Mouse (Mus musculus) heart, adult 18-20 months (tissue): ENCODE measurements around the gene Rbms3. TPM values are rescaled to one million over a fixed set of nuclear protein-coding genes. Genes with fewer than 3 reads are reported as not detected.

ENCODE experiments used
- DNase-seq, 2 experiments: peaks; one replicate each; pipeline ENCODE4 v3.0.0; 2021 to 2022; ENCODE audit warnings: mixed read lengths in 1 of 2
- total RNA-seq, 2 experiments: library from RNA; stranded (reverse); gene quantifications; 2 replicates each; pipeline ENCODE4 v1.2.3; 2021

Gene Rbms3
- total RNA-seq, 2 experiments from 2014 or later, result 7.3 to 9.5 TPM

DNA sequence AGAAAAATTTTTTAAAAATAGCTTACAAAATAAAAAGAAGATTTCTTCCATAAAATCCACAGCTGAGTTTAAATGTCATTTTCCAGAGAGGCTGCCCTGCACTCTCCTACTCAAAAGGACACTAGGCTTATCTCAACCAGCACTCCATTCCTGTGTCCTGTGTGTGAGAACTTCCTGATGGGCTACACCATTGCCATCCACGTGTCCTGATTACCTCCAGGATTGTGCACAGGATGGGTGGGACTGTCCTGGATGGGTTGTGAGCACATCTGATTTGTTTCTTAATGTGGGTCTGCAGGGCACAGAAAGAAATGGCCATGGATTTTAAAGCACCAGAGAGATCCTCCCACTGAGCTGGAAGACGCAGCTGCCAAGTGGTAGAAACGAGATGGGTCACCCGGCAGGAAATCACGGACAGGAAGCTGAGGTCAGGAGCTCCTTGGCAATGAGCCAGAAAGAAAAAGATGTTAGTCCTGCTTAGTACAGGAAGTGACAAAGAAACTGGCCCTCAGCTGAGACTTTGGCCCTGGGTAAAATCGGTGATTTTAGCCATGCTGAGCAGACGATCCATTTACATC lies 256.5 kb downstream of the Rbms3 start:
- peak; percentile 65 to 79 for DNase-seq

DNA sequence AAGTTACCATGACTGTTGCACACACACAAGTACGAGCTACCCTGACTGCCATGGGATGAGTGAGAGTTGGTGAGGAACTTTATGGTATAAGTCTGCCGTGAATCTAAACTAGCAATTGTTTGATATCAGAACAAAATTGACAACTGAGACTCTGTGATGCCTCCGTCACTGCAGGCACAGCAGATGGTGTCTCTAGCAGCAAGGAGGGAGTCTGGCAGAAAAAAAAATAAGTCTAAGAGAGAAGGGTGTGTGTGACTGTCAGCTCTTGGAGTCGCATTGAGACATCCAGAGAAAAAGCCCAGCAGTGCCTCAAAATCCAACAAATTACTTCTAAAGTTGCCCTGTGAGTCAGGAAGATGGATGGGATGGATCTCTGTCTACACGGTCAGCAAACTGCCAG lies 257.7 kb downstream of the Rbms3 start:
- DNase-seq, result no peak

DNA sequence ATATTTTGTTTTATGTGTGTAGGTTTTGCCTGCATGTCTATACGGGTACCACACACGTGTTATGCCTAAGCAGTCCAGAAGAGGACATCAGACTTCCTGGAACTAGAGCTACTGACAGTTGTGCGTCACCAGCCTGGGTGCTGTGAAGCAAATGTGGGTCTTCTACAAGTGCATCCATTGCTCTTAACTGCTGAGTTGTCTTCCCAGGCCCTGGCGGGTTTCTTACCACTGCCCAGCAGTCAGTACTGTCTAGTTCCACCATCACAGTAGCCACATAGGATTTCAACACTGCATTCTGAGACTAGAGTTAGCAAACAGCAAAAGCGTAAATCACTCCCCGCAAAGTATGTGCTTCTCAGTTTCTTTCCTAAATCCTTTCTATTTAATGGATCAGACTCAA lies 259.6 kb downstream of the Rbms3 start:
- no peak for DNase-seq

DNA sequence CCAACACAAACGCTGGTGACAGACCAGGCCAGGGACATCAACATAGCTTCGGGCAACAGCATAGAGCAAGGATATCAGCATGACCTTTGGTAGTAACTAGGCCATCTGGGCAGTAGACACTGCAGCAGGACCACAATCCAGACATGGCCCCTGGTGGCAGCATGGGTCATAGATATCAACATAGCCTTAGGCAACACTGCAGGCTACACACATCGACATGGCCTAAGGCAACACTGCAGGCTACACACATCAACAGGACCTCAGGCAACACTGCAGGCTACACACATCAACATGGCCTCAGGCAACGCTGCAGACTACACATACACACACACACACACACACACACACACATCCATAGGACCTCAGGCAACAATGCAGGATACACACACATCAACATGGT lies 261.7 kb downstream of the Rbms3 start:
- DNase-seq, result no peak

DNA sequence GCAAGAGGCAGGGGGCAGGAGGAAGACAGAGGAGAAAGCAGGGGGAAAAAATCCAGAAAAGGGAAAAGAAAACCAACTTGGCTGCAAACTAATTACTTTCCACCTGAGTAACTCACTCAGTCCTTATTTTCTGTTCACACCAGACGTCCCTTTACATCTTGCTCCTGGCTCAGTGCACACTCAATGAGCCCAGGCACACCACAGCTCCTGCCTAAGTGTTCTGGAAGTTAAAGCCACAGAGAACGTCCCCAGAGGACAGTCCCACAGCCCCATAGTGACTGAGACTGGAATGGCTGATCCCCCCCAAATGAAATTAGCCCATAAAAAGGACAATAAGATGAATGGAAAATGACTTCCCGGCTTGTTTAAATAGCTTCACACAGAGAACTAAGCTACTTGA lies 265.1 kb downstream of the Rbms3 start:
- no peak for DNase-seq

DNA sequence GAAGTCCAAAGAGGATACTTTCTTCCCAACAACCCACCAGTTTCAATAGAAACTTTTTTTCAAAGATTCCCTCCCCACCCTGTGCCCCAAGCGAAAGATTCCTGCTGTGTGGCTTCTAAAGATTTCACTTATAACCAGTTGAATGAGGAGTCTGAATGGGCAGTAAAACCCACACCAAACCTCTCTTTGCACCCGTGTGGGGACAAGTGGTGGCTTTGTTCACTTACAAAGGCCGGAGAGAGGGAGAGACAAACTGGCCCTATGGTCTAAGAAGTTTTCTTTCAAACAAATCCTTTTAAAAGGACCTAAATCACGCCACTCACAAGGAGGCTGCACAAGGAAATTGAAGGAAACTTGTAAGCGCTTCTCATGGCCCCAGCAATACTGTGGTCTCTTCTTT lies 268.3 kb downstream of the Rbms3 start:
- no peak for DNase-seq

DNA sequence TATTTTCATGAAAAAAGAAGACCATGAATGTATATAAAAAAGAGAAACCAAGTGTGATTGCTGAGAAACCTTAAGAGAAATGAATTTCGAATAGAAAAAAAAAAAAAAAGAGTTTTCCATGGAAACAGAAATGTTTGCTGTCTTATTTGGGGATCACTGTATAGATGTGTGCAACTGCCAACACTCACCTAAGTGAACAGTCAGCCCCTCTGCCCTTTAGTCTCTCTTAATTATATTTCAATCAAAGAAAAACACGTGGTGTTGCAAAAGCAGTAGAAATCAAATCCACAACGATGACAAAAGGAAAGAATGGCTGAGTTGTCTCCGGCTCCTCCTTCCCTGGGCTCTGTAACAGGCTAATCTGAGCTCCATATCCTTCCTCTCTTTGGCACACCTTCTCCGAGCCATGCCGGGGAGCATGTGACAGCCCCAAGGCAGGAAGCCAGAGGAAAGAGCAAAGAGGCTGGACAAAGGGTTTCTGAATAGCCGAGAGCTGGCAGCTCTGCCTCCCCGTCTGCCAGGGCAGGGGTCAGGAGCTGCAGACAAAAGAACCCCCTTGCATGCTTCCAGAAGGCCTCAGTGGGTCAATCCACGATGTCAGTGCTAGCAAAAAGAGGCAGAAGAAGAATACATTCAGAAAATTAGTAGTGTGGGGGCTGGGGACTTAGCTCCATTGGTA lies 272.8 kb downstream of the Rbms3 start:
- peak; percentile 92 to 93 for DNase-seq

DNA sequence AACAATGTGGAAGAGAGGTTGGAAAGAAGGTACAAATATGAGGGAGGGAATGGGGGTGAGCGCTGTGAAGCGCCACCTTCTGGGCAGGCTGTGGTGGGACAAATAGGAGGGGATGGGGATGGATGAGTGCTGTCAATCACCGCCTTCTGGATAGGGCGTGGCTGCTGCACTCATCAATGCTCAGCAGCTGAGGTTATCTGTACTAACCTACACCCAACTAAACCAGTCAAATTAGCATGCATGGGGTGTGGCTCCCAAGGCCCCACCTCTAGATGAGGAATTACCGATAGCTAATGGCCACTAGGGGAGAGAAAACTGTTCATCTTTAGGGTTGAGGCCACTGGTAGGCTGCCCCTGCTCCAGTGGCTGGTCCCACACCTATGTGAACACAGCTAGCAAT lies 274.2 kb downstream of the Rbms3 start:
- no peak for DNase-seq

DNA sequence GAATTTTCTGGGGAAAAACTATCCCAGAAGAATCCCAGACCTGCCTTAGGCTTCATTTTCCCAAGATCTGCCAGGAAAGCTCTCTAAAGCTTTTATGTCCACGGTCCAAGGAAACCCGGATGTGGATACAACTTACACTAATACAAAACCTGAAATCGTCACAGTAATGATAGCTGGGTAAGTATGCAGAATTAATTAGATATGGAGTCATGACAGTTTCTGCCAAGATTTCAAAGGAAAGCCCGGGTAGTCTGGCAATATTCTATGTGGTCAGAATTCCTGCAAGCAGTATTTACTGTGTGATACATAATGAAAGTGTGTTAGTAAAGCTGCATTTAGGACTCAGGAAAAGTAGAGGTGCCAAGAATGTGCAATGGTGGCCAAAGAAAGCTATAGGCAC lies 287.4 kb downstream of the Rbms3 start:
- no peak for DNase-seq

DNA sequence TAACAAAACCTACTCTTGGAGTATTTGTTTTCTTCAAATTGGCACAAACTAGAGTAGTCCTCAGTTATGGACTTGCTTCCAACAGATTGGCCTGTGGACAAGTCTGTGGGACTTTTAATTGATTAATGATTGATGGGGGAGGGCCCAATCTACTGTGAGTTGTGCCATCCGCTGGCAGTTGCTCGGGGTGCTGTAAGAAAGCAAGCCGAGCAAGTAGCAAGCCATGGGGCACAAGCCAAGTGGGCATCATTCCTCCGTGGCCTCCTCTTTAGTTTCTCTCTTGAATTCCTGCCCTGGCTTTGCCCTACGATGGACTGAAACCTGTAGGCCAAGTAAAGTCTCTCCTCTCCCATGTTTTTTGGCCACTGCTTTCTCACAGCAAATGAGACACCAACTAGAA lies 299.0 kb downstream of the Rbms3 start:
- DNase-seq, result peak in 1 of 2 experiments; percentile 5

DNA sequence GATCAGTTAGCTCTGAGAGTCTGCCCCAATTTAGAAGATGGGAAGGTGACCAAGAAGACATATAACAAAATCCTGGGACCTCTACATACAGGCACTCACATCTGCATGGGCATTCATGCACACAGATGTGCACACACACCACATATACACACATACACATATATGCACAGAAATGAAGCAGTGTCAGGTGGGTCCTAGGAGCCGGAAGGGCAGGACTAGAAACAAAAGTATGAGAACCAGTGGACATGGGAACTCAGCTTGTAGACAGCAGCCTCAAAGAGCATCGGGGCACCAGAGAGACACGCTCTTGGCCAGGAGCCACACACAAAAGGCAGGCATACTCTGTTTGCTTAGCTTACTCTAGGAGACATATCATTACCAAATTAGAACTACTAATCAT lies 310.4 kb downstream of the Rbms3 start:
- DNase-seq, result no peak

DNA sequence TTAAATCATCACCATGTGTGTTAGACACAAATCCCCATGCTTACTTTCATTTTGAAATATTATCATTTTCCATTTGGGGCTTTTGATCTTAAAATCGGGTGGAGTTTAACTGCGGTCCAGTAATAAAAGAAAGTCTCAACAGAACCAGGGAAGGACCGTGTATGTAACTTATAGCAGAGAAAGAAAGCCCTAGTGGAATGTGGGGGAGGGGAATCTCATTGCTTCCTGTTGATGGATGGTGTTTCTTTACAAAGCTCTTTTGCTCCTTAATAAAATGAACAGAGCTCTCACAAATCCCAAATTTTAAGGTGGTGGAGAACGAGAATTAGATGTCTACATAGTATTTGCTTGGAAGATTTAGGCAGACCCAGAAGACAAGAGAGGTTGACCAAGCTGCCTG lies 311.3 kb downstream of the Rbms3 start:
- no peak for DNase-seq

DNA sequence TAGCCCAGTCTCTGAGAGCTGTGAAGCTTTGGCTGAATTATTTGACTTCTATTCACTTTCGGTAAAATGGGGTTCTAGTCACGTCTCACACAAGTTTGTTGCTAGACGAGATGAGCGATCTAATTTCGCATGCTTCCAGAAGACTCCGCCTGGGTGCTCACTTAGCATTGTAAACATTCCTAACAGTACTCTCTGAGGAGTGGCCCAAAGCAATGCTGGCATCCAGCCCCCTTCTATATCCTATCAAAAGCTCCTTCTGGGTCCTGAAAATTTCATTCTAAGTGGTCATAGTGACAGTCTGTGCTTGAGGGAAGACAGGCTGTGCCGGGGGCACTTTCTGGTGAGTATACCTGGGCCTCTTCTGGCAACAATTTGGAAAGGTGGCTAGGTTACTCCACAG lies 312.5 kb downstream of the Rbms3 start:
- no peak for DNase-seq

DNA sequence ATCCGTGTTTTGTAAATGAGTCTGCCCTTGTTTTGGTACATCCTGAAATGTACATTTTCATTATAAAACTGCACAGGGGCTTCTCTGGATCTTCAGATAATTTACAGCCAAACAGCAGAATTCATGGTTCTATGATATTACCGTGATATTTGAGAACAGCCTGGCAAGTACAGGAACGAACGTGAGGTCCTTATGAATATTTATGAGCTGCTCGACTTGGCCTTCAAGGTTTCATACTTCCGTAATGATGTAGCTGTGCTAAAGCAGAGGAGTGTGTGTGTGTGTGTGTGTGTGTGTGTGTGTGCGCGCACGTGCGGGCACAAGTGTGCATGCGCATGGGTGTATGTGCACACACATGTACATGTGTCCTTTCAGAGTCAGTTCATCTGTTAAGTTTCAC lies 316.1 kb downstream of the Rbms3 start:
- no peak for DNase-seq

DNA sequence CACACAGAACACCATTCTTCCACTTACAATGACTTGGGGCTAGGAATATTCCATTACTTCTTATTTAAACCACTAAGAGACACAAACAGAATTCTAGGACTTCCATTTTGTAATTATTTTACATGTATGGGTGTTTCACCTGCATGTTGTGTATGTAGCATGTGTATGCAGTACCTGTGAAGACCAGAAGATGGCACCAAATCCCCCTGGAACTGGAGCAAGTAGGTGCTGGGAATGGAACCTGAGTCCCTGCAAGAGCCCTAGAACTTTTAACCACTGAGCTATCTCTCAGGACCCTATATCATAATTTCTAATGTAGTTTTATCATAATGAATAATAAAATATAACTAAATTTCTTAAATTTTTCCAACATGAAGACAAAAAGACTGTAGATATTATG lies 319.9 kb downstream of the Rbms3 start:
- no peak for DNase-seq

DNA sequence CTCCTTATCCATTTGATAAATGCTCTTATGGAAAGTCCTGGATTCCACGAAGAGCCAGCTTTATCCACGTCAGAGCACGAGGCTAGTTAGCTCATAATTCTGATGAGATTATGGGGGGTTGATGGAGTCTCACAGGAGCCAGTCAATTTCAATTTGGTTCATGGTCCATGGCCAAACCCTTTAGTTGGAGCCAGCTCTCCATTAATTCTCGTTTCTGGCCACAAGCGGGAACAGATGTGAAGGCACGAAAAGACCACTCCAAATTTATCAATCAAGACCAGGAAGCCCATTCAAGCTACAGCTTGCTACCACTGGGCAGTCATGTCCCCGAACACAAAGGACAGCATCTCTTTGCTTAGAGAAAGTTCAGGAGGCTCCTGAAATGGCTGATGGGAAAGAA lies 330.7 kb downstream of the Rbms3 start:
- no peak for DNase-seq

DNA sequence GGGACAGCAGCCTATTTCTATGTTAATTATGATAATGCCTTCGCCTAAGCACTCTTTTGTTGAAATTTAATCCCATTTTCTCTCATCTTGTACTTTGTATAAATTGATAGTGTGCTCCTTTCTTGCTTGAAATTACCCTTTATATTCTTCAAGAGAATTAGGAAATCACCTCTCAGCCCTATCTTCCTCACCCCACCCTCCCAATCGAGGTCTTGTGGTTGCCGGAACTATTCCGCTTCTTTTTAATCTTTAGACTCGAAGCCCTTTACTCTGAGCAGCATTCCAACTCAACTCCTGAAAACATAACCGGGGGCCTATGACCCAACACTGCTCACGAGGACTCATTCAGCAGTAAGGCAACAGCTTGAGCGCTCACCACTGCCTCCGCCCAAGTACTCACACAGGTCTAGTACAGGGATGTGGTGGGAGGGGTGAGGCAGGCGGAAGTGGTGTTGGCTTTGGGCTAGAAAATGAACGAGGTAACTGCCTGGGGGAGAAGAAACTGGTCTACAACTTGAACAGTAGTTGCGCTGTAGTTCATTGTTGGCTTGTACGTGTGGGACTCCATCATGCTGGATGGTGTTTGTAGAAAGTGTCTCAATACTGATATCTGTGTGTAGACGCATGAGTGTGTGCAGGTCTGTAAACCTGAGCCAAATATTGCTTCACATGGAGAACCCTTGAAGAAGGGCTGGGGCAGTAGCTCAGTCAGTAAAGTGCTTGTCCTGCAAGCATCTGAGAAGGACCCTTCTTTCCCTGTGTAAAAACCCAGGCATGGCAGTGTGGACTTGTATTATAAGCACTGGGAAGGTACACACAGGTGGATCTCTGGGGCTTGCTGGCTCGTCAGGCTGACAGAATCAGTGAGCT lies 331.8 kb downstream of the Rbms3 start:
- DNase-seq, result no peak

DNA sequence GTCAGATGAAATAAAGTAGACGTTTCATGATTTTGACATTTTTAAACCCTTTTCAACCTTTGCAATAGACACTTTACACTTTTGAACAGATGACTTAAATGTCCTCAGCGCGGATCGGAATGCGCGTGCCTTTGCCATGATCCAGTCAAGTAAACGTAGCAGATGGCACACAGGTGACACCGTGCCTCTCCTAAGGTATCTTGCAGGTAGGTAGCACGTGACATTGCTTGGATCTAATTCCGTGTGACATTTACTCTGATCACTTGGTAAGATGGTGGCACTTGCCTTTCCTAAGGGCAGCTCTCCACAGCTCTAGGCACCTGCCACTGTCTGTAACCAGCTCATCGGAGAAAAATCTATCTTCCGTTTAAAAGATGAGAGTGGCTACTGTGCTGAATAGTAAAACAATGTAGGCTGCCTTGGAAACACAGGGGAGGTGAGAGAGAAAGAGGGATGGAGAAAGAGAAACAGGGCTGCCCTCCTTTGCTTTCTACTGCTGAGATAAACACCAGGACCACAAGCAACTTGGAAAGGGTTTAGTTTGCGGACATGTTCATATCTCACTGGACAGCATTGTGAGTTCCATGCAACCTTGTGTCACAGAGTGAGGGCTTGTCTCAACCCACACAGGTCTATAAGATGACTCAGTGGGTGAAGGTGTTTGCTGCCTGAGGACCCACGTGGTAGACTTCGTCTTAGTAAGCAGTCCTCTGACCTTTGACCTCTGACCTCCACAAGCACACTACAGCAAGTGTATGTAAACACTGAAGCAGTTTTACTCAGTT lies 338.5 kb downstream of the Rbms3 start:
- no peak for DNase-seq

DNA sequence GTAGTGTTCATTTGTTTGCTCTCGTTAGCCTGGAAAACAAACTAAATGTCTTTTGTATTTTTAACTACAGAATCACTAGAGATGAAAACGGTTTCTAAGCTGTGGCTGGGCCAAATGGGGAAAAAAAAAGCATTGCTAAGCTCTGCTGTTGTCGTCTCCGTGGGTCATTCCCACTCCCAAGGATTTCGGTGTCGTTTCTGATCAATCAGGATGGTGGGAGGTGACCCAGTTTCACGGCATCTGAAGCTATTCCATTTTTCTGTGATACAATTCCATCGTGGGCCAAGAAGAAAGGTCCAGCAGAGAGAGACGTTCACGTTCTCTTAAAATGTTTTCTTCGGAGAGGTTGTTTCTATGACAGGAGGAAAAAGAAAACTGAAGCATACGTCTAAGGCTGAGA lies 354.9 kb downstream of the Rbms3 start:
- no peak for DNase-seq

DNA sequence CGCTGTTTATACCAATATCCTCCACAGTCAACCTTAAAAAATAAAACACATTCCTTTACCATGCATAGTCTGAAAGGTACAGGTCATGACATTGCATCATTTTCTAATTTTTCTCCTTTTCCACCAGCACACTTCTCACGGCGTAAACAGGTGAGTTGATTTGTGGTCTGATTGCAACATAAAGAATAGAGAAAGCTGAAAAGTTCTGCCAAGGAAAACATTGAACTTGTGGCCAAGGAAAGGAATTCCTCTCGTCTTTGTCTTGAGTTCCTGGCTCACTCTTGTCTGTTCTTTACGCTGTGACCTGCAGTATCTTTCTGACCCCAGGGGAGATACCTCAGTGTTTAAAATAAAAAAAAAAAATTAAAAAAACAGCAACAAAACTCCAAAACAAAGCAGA lies 370.1 kb downstream of the Rbms3 start:
- no peak for DNase-seq

DNA sequence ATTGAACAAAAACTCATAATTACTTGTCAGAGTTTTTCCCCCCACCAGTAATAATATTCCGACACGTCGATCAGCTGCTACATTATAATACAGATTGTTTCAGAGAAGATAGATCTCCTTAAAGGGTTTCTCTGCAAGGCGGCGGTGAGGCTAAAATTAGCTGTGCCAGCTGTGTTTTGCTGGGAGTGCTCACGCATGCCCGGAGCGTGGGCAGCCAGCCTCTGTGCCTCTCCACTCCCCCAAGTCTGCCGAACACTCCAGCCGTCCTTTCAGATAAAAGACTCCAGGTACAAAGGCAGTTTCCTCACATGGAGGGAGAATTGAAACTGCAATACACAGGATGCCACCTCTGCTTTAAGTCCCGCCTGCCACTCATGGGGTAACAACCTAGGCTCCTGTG lies 376.4 kb downstream of the Rbms3 start:
- peak; percentile 21 to 37 for DNase-seq

DNA sequence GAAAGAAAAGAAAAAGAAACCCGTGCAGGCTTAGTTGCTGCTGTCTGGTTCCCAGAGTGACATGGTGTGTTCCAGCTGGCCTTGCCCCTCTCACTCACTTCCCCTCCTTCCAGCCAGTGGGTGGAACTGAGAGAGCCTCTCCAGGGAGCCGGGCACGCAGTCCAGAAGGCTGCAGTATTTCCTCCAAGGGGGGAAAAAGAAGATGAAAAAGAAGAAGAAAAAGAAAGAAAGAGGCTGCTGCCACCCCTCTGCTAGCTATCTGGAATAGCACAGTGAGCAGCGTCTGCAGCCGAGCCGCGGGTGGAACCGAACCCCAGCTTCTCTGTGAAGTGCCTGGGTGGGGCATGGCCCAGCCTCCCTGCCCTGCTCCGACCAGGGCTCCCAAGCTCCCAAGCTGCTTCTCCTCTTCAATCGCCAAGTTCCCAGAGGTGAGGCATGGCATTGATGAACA lies 377.3 kb downstream of the Rbms3 start:
- peak; percentile 80 for DNase-seq
